Mouse (Mus musculus) heart, embryonic 16.5 days (tissue): ENCODE data around the gene Plac9b. TPM values are rescaled to one million over a fixed set of nuclear protein-coding genes. Genes with fewer than 3 reads are reported as not detected.
"Not testable (repeated sequence)": the region's sequence is repeated elsewhere in the genome, so short reads cannot be mapped to it uniquely, and the experiment has no call there.

Experiments
- ATAC-seq: fragments of 200-750 bp; cut with Nextera tagmentation; replicated peaks from 2 replicates; pipeline ENCODE4 v1.8.0; 2017; ENCODE audit warnings: moderate number of reproducible peaks; ENCODE audit not compliant: insufficient read depth, low FRiP score; ENCODE audit errors: extremely low read depth
- H3K27ac ChIP-seq: fragments of 300-500 bp; sonication (generic); 2 replicates; pipeline ENCODE4 v1.5.1; 2014; ENCODE audit warnings: mild to moderate bottlenecking, low read length, control low read depth, moderate library complexity
- H3K27me3 ChIP-seq: fragments of 300-500 bp; sonication (generic); 2 replicates; pipeline ENCODE4 v1.6.1; 2014; ENCODE audit warnings: low read length, mixed read lengths; ENCODE audit not compliant: control insufficient read depth, insufficient read depth
- H3K36me3 ChIP-seq: fragments of 300-500 bp; sonication (generic); 2 replicates; pipeline ENCODE4 v1.6.1; 2014; ENCODE audit not compliant: control insufficient read depth, insufficient read depth
- H3K4me1 ChIP-seq: fragments of 300-500 bp; sonication (generic); 2 replicates; pipeline ENCODE4 v1.6.1; 2014; ENCODE audit warnings: low read length, mixed read lengths; ENCODE audit not compliant: control insufficient read depth, insufficient read depth
- H3K4me2 ChIP-seq: fragments of 300-500 bp; sonication (generic); 2 replicates; pipeline ENCODE4 v1.6.1; 2014; ENCODE audit warnings: low read depth, mild to moderate bottlenecking, control low read depth, low read length
- H3K4me3 ChIP-seq: fragments of 300-500 bp; sonication (generic); 2 replicates; pipeline ENCODE4 v1.5.1; 2014; ENCODE audit warnings: mild to moderate bottlenecking, control low read depth, low read length
- H3K9ac ChIP-seq: fragments of 300-500 bp; sonication (generic); 2 replicates; pipeline ENCODE4 v1.6.1; 2014; ENCODE audit warnings: low read length, control low read depth
- H3K9me3 ChIP-seq: fragments of 300-500 bp; sonication (generic); replicated peaks from 2 replicates; pipeline ENCODE4 v1.6.1; 2016; ENCODE audit warnings: low read length; ENCODE audit not compliant: control insufficient read depth
- WGBS: fragments of 180-500 bp; shearing (Covaris S2); extraction: QIAGEN DNeasy Blood & Tissue Kit; methylation state at CpG from one replicate; pipeline ENCODE4 v1.1.7; 2014; 5-methylcytosine and 5-hydroxymethylcytosine counted together
- polyA plus RNA-seq: library from polyadenylated mRNA; unstranded; fragments of >200 nt; fragmentation: Nextera tagmentation; extraction: Ambion mirVana; gene quantifications from 2 replicates; pipeline ENCODE4 v1.2.1, GENCODE M21; 2015

The Plac9b gene
- polyA plus RNA-seq, 1 experiment from 2014 or later: 15.3 TPM

GRCm38 (mm10) chr14:26173955-26174354 lies 8.3 kb downstream of the Plac9b start:
- H3K4me1 ChIP-seq, H3K4me2 ChIP-seq, ATAC-seq, H3K27me3 ChIP-seq, H3K9me3 ChIP-seq, H3K36me3 ChIP-seq, H3K4me3 ChIP-seq, H3K9ac ChIP-seq, H3K27ac ChIP-seq: not testable (repeated sequence)
- no CpG with 5 or more reads among the region's 3 CpGs for WGBS

- not testable (repeated sequence) for H3K4me3 ChIP-seq, H3K4me1 ChIP-seq, H3K9me3 ChIP-seq, H3K36me3 ChIP-seq, H3K27ac ChIP-seq, H3K27me3 ChIP-seq, H3K4me2 ChIP-seq, H3K9ac ChIP-seq, ATAC-seq
- WGBS: no CpG with 5 or more reads among the region's 12 CpGs
Observed at GRCm38 (mm10) chr14:26165266-26165665, 17.0 kb downstream of the Plac9b start.

- H3K9ac ChIP-seq, H3K27me3 ChIP-seq, H3K4me1 ChIP-seq, H3K4me3 ChIP-seq, H3K27ac ChIP-seq, H3K4me2 ChIP-seq, ATAC-seq, H3K36me3 ChIP-seq, H3K9me3 ChIP-seq: not testable (repeated sequence)
- WGBS: no CpG with 5 or more reads among the region's 5 CpGs
Observed at GRCm38 (mm10) chr14:26162423-26162822, 19.9 kb downstream of the Plac9b start.

- not testable (repeated sequence) for H3K9me3 ChIP-seq, H3K4me2 ChIP-seq, H3K27ac ChIP-seq, H3K36me3 ChIP-seq, H3K9ac ChIP-seq, H3K4me3 ChIP-seq, ATAC-seq, H3K27me3 ChIP-seq, H3K4me1 ChIP-seq
- WGBS: no CpG with 5 or more reads among the region's 9 CpGs
Observed at GRCm38 (mm10) chr14:26161156-26161555, 21.1 kb downstream of the Plac9b start.

GRCm38 (mm10) chr14:26156032-26156431 lies 26.2 kb downstream of the Plac9b start:
- no CpG with 5 or more reads among the region's 7 CpGs for WGBS
- not testable (repeated sequence) for H3K4me2 ChIP-seq, H3K4me1 ChIP-seq, H3K4me3 ChIP-seq, H3K27ac ChIP-seq, H3K9me3 ChIP-seq, H3K36me3 ChIP-seq, H3K9ac ChIP-seq, H3K27me3 ChIP-seq, ATAC-seq

GRCm38 (mm10) chr14:26147095-26147494 lies 35.2 kb downstream of the Plac9b start:
- not testable (repeated sequence) for H3K9me3 ChIP-seq, H3K4me1 ChIP-seq, H3K27me3 ChIP-seq, H3K36me3 ChIP-seq, H3K4me2 ChIP-seq, H3K9ac ChIP-seq, H3K27ac ChIP-seq, H3K4me3 ChIP-seq, ATAC-seq
- no CpG with 5 or more reads among the region's 2 CpGs for WGBS

GRCm38 (mm10) chr14:26119095-26119494 lies 63.2 kb downstream of the Plac9b start:
- H3K27me3 ChIP-seq, H3K9ac ChIP-seq, H3K4me3 ChIP-seq, H3K27ac ChIP-seq, H3K4me2 ChIP-seq, H3K9me3 ChIP-seq, ATAC-seq, H3K4me1 ChIP-seq, H3K36me3 ChIP-seq: not testable (repeated sequence)
- no CpG with 5 or more reads among the region's 7 CpGs for WGBS

- not testable (repeated sequence) for H3K27ac ChIP-seq, H3K36me3 ChIP-seq, H3K4me3 ChIP-seq, H3K27me3 ChIP-seq, H3K9ac ChIP-seq, H3K9me3 ChIP-seq, H3K4me1 ChIP-seq, H3K4me2 ChIP-seq
- peak; percentile 70 for ATAC-seq
- WGBS: no CpG with 5 or more reads among the region's 18 CpGs
Observed at GRCm38 (mm10) chr14:26118550-26119000, 63.7 kb downstream of the Plac9b start.

- ATAC-seq, H3K27me3 ChIP-seq, H3K9me3 ChIP-seq, H3K36me3 ChIP-seq, H3K9ac ChIP-seq, H3K4me2 ChIP-seq, H3K4me3 ChIP-seq, H3K4me1 ChIP-seq, H3K27ac ChIP-seq: not testable (repeated sequence)
- WGBS: no CpG with 5 or more reads among the region's 7 CpGs
Observed at GRCm38 (mm10) chr14:26118150-26118549, 64.1 kb downstream of the Plac9b start, which contains the start of gene Duxbl2. Gene Duxbl2 (plus strand): TSS chr14:26118349.
